Mouse (Mus musculus): ENCODE data around the gene Atg2b. TPM values are rescaled to one million over a fixed set of nuclear protein-coding genes. Genes with fewer than 3 reads are reported as not detected.

Atg2b gene
- polyA plus RNA-seq, 1 experiment = 31.2 TPM

GRCm38 (mm10) chr12:105634374-105635067, 50.5 kb downstream of the Atg2b start:
- no peak for TF ChIP-seq POLR2A (IDR thresholded peaks at IDR 0.05; ENCODE audit: extremely low read depth, insufficient read depth, low read length)
- Histone ChIP-seq H3K4me1 (ENCODE audit: control insufficient read depth, insufficient read depth, low read length) (no peaks in the 10 kb centered on the region), H3K4me3 (ENCODE audit: insufficient read depth, low read length) (no peak overlapping the region), H3K27ac (ENCODE audit: insufficient read depth, low read length) (no peak overlapping the region)

- 0 out of 2 replicates have a peak, but pooled peaks cover 2% of the 10 kb centered on the region for H3K4me1 ChIP-seq (ENCODE audit: control insufficient read depth, insufficient read depth, low read length)
- H3K27ac ChIP-seq (ENCODE audit: insufficient read depth, low read length) = no peak overlapping the region
- TF ChIP-seq CTCF (IDR thresholded peaks at IDR 0.05; ENCODE audit: extremely low read depth, insufficient read depth, low read length) (no peak), POLR2A (IDR thresholded peaks at IDR 0.05; ENCODE audit: extremely low read depth, insufficient read depth, low read length) (no peak)
- H3K4me3 ChIP-seq (ENCODE audit: insufficient read depth, low read length) = no peak overlapping the region
Measured at GRCm38 (mm10) chr12:105625798-105626197, 59.2 kb downstream of the Atg2b start.

- H3K4me3 ChIP-seq (ENCODE audit: insufficient read depth, low read length) = no peak overlapping the region
- TF ChIP-seq CTCF (IDR thresholded peaks at IDR 0.05; ENCODE audit: extremely low read depth, insufficient read depth, low read length) (no peak), POLR2A (IDR thresholded peaks at IDR 0.05; ENCODE audit: extremely low read depth, insufficient read depth, low read length) (no peak)
- no peak overlapping the region for H3K27ac ChIP-seq (ENCODE audit: insufficient read depth, low read length)
- H3K4me1 ChIP-seq (ENCODE audit: control insufficient read depth, insufficient read depth, low read length) = 0 out of 2 replicates have a peak, but pooled peaks cover 2% of the 10 kb centered on the region
Measured at GRCm38 (mm10) chr12:105622981-105623539, 62.0 kb downstream of the Atg2b start.

GRCm38 (mm10) chr12:105622048-105622447, 63.0 kb downstream of the Atg2b start:
- TF ChIP-seq POLR2A (IDR thresholded peaks at IDR 0.05; ENCODE audit: extremely low read depth, insufficient read depth, low read length) = no peak
- TF ChIP-seq CTCF (IDR thresholded peaks at IDR 0.05; ENCODE audit: extremely low read depth, insufficient read depth, low read length) = no peak
- H3K4me3 ChIP-seq (ENCODE audit: insufficient read depth, low read length) = no peak overlapping the region
- no peak overlapping the region for H3K27ac ChIP-seq (ENCODE audit: insufficient read depth, low read length)
- H3K4me1 ChIP-seq (ENCODE audit: control insufficient read depth, insufficient read depth, low read length) = 0 out of 2 replicates have a peak, but pooled peaks cover 2% of the 10 kb centered on the region

GRCm38 (mm10) chr12:105613559-105613958, 71.5 kb downstream of the Atg2b start:
- H3K27ac ChIP-seq (ENCODE audit: insufficient read depth, low read length) = no peak overlapping the region
- no peak overlapping the region for H3K4me3 ChIP-seq (ENCODE audit: insufficient read depth, low read length)
- TF ChIP-seq CTCF (IDR thresholded peaks at IDR 0.05; ENCODE audit: extremely low read depth, insufficient read depth, low read length) (no peak), POLR2A (IDR thresholded peaks at IDR 0.05; ENCODE audit: extremely low read depth, insufficient read depth, low read length) (no peak)
- H3K4me1 ChIP-seq (ENCODE audit: control insufficient read depth, insufficient read depth, low read length) = no peaks in the 10 kb centered on the region

GRCm38 (mm10) chr12:105611748-105612147, 73.3 kb downstream of the Atg2b start:
- Histone ChIP-seq H3K4me3 (ENCODE audit: insufficient read depth, low read length) (no peak overlapping the region), H3K4me1 (ENCODE audit: control insufficient read depth, insufficient read depth, low read length) (no peaks in the 10 kb centered on the region), H3K27ac (ENCODE audit: insufficient read depth, low read length) (no peak overlapping the region)
- peak; percentile 72 for TF ChIP-seq CTCF (IDR thresholded peaks at IDR 0.05; ENCODE audit: extremely low read depth, insufficient read depth, low read length)
- TF ChIP-seq POLR2A (IDR thresholded peaks at IDR 0.05; ENCODE audit: extremely low read depth, insufficient read depth, low read length) = no peak

- Histone ChIP-seq H3K27ac (ENCODE audit: insufficient read depth, low read length) (no peak overlapping the region), H3K4me3 (ENCODE audit: insufficient read depth, low read length) (no peak overlapping the region), H3K4me1 (ENCODE audit: control insufficient read depth, insufficient read depth, low read length) (no peaks in the 10 kb centered on the region)
- no peak for TF ChIP-seq CTCF (IDR thresholded peaks at IDR 0.05; ENCODE audit: extremely low read depth, insufficient read depth, low read length)
- no peak for TF ChIP-seq POLR2A (IDR thresholded peaks at IDR 0.05; ENCODE audit: extremely low read depth, insufficient read depth, low read length)
Measured at GRCm38 (mm10) chr12:105611045-105611444, 74.0 kb downstream of the Atg2b start.

- Histone ChIP-seq H3K4me1 (ENCODE audit: control insufficient read depth, insufficient read depth, low read length) (no peaks in the 10 kb centered on the region), H3K4me3 (ENCODE audit: insufficient read depth, low read length) (no peak overlapping the region), H3K27ac (ENCODE audit: insufficient read depth, low read length) (no peak overlapping the region)
- TF ChIP-seq POLR2A (IDR thresholded peaks at IDR 0.05; ENCODE audit: extremely low read depth, insufficient read depth, low read length) (no peak), CTCF (IDR thresholded peaks at IDR 0.05; ENCODE audit: extremely low read depth, insufficient read depth, low read length) (no peak)
Measured at GRCm38 (mm10) chr12:105606881-105607280, 78.1 kb downstream of the Atg2b start.

GRCm38 (mm10) chr12:105605212-105605611, 79.8 kb downstream of the Atg2b start:
- Histone ChIP-seq H3K4me1 (ENCODE audit: control insufficient read depth, insufficient read depth, low read length) (no peaks in the 10 kb centered on the region), H3K27ac (ENCODE audit: insufficient read depth, low read length) (no peak overlapping the region), H3K4me3 (ENCODE audit: insufficient read depth, low read length) (no peak overlapping the region)
- TF ChIP-seq POLR2A (IDR thresholded peaks at IDR 0.05; ENCODE audit: extremely low read depth, insufficient read depth, low read length) (no peak), CTCF (IDR thresholded peaks at IDR 0.05; ENCODE audit: extremely low read depth, insufficient read depth, low read length) (no peak)

GRCm38 (mm10) chr12:105603904-105604303, 81.1 kb downstream of the Atg2b start:
- Histone ChIP-seq H3K4me3 (ENCODE audit: insufficient read depth, low read length) (no peak overlapping the region), H3K27ac (ENCODE audit: insufficient read depth, low read length) (no peak overlapping the region), H3K4me1 (ENCODE audit: control insufficient read depth, insufficient read depth, low read length) (no peaks in the 10 kb centered on the region)
- no peak for TF ChIP-seq CTCF (IDR thresholded peaks at IDR 0.05; ENCODE audit: extremely low read depth, insufficient read depth, low read length)
- no peak for TF ChIP-seq POLR2A (IDR thresholded peaks at IDR 0.05; ENCODE audit: extremely low read depth, insufficient read depth, low read length)

All from cortical plate, adult 2 months (tissue).